Mouse (Mus musculus) kidney, adult 2 months (tissue): ENCODE measurements around the gene Tuba3a.

Experiments used
- CTCF ChIP-seq: fragments of 200-500 bp; conservative IDR thresholded peaks from 2 replicates; pipeline ENCODE4 v1.5.1; 2011; ENCODE audit warnings: low read depth, mild to moderate bottlenecking, control low read depth, low read length, moderate library complexity, mixed read lengths; ENCODE audit not compliant: insufficient read depth, insufficient read length
- POLR2A ChIP-seq: fragments of 200-500 bp; IDR thresholded peaks from one replicate; pipeline ENCODE4 v1.6.1; 2011; ENCODE audit warnings: low read depth, low read length, control low read depth

- TF ChIP-seq CTCF (no peak), POLR2A (no peak)
These were observed 11.4 kb upstream of the Tuba3a start for GRCm38 (mm10) chr6:125297149-125297820.
